Comparison of ENCODE assay signal across 8 mouse cellular contexts in the genomic region with DNA sequence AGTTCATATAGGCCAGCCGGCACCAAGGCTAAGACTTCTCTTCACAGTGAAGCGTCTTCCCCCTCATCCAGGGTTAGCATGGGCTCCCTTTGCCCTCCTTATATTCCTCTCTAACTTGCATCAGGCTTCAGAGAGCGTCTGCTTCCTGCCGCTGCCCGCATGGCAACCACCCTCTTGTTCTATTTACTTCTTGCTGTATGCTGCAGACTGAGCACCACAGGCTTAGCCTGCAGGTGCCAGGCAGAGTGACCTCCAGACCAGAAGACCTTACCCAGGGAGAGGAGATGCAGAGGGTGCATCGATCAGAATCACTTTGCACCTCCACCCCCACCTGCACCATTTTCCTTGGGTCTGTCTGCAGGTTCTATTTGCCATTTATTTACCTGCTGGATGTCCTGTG. TPM values are rescaled to one million over a fixed set of nuclear protein-coding genes. Genes with fewer than 3 reads are reported as not detected.
DNase-seq lines count a peak whose midpoint lies in the region; ATAC-seq and TF ChIP-seq lines count a peak whose summit lies in the region.

No protein-coding gene starts in this region.

- H3K4me2 ChIP-seq in embryonic facial prominence, embryonic 11.5 days (ENCODE audit: low read depth, low read length), result peak overlapping the region; percentile 90
- H3K4me2 ChIP-seq in intestine, postnatal 0 days (replicated peaks; ENCODE audit: low read depth), result peak overlapping the region; percentile 94

- H3K27me3 ChIP-seq in liver, adult 2 months (ENCODE audit: control insufficient read depth, insufficient read depth, low read length), result no peaks in the 10 kb centered on the region
- H3K27me3 ChIP-seq in embryonic facial prominence, embryonic 11.5 days (ENCODE audit: control insufficient read depth, insufficient read depth, low read length), result no peaks in the 10 kb centered on the region
- H3K27me3 ChIP-seq in intestine, postnatal 0 days (replicated peaks; ENCODE audit: control insufficient read depth, insufficient read depth, low read length), result no peaks in the 10 kb centered on the region

- no peak for TF ChIP-seq CTCF in liver, adult 2 months (IDR thresholded peaks at IDR 0.05; ENCODE audit: low read depth, low read length)
- no peak for TF ChIP-seq CTCF in intestine, postnatal 0 days (IDR thresholded peaks at IDR 0.05; ENCODE audit: low read depth)

- H3K4me1 ChIP-seq in liver, adult 2 months (ENCODE audit: control insufficient read depth, insufficient read depth, low read length), result peaks cover 25% of the 10 kb centered on the region
- H3K4me1 ChIP-seq in embryonic facial prominence, embryonic 11.5 days (ENCODE audit: control insufficient read depth, insufficient read depth, low read length), result peaks cover 7% of the 10 kb centered on the region
- peaks cover 10% of the 10 kb centered on the region for H3K4me1 ChIP-seq in intestine, postnatal 0 days (replicated peaks; ENCODE audit: control insufficient read depth, insufficient read depth, low read length)

- DNase-seq in liver, adult 2 months (ENCODE audit: extremely low read depth, low read depth, low spot score), result peak; percentile 69
- DNase-seq in liver, result no peak
- DNase-seq in embryonic facial prominence, embryonic 11.5 days (ENCODE audit: low spot score), result no peak
- DNase-seq in retina, embryonic 14.5 days (ENCODE audit: low spot score), result peak; percentile 9
- no peak for DNase-seq in frontal cortex, postnatal 10 days (ENCODE audit: low spot score in 2 of 2)
- DNase-seq in urinary bladder, postnatal 36 days (ENCODE audit: low spot score in 2 of 2), result no peak
- no peak for DNase-seq in cerebellum, adult 9-10 months

- peaks cover 18% of the 10 kb centered on the region for H3K36me3 ChIP-seq in liver, adult 2 months (ENCODE audit: control insufficient read depth, insufficient read depth, low read length)
- H3K36me3 ChIP-seq in embryonic facial prominence, embryonic 11.5 days (replicated peaks; ENCODE audit: control insufficient read depth, insufficient read depth, low read depth, low read length), result peaks cover 7% of the 10 kb centered on the region
- H3K36me3 ChIP-seq in intestine, postnatal 0 days (ENCODE audit: control insufficient read depth, insufficient read depth), result peaks cover 24% of the 10 kb centered on the region

- H3K79me2 ChIP-seq in liver, adult 2 months (ENCODE audit: control insufficient read depth, insufficient read depth, low read length), result peaks cover 22% of the 10 kb centered on the region

- peak overlapping the region; percentile 95 for H3K9ac ChIP-seq in liver, adult 2 months (ENCODE audit: low read depth, low read length)
- H3K9ac ChIP-seq in embryonic facial prominence, embryonic 11.5 days (replicated peaks; ENCODE audit: low read length), result peak overlapping the region; percentile 86
- peak overlapping the region; percentile 50 for H3K9ac ChIP-seq in intestine, postnatal 0 days (ENCODE audit: low read depth, low read length)

- peak overlapping the region; percentile 91 for H3K27ac ChIP-seq in liver, adult 2 months (replicated peaks; ENCODE audit: insufficient read depth, low read depth, low read length)
- no peak overlapping the region for H3K27ac ChIP-seq in embryonic facial prominence, embryonic 11.5 days (replicated peaks; ENCODE audit: low read depth, low read length)
- no peak overlapping the region for H3K27ac ChIP-seq in intestine, postnatal 0 days (ENCODE audit: low read depth, low read length)

- H3K9me3 ChIP-seq in embryonic facial prominence, embryonic 11.5 days (replicated peaks; ENCODE audit: control insufficient read depth, low read length), result no peaks in the 10 kb centered on the region
- no peaks in the 10 kb centered on the region for H3K9me3 ChIP-seq in intestine, postnatal 0 days (ENCODE audit: control insufficient read depth)

- WGBS in liver, adult 2 months, result 4% methylated on average over 6 of the region's 6 CpGs
- WGBS in embryonic facial prominence, embryonic 11.5 days, result 19% methylated on average over 6 of the region's 6 CpGs
- 4% methylated on average over 6 of the region's 6 CpGs for WGBS in intestine, postnatal 0 days

- TF ChIP-seq POLR2A in liver, adult 2 months (IDR thresholded peaks at IDR 0.05; ENCODE audit: extremely low read depth, insufficient read depth, low read length), result no peak

- H3K4me3 ChIP-seq in liver, adult 2 months (ENCODE audit: insufficient read depth, low read depth, low read length), result peak overlapping the region; percentile 83
- H3K4me3 ChIP-seq in embryonic facial prominence, embryonic 11.5 days (ENCODE audit: low read depth, low read length), result peak overlapping the region; percentile 90
- H3K4me3 ChIP-seq in intestine, postnatal 0 days (ENCODE audit: low read depth, low read length), result peak overlapping the region; percentile 69

- ATAC-seq in embryonic facial prominence, embryonic 11.5 days (replicated peaks; ENCODE audit: insufficient number of reproducible peaks, low FRiP score, low TSS enrichment, low read depth), result no peak
- ATAC-seq in intestine, postnatal 0 days, result no peak

RNA-seq across cellular contexts. Expression of a gene that starts 1.2 kb away (rescaled TPM):
- 253 and 456 TPM in 2 replicates for total RNA-seq in liver, adult 2 months (2014; rRNA removed)
- polyA plus RNA-seq in liver, adult 2 months (2012; rRNA removed), result 676 and 851 TPM in 2 replicates
- polyA plus RNA-seq in embryonic facial prominence, embryonic 11.5 days (2014; fragmentation: Nextera tagmentation; extraction: Ambion mirVana), result 21.8 and 22.2 TPM in 2 replicates
- 6.5 and 7.9 TPM in 2 replicates for polyA plus RNA-seq in intestine, postnatal 0 days (2015; fragmentation: Nextera tagmentation; extraction: Ambion mirVana)

RNA-seq across cellular contexts. Expression of a gene that starts 55.0 kb away (rescaled TPM):
- total RNA-seq in liver, adult 2 months (2014; rRNA removed), result not detected in 2 replicates
- not detected in 2 replicates for polyA plus RNA-seq in liver, adult 2 months (2012; rRNA removed)
- 0.48 TPM in 1 of 2 replicates, not detected in the other for polyA plus RNA-seq in embryonic facial prominence, embryonic 11.5 days (2014; fragmentation: Nextera tagmentation; extraction: Ambion mirVana)
- polyA plus RNA-seq in intestine, postnatal 0 days (2015; fragmentation: Nextera tagmentation; extraction: Ambion mirVana), result not detected in 2 replicates

Comparison
In these comparisons a context has a peak if more than half of its experiments do, and no peak if none do; other contexts are left out.
1. DNase-seq: peak in liver, adult 2 months (single experiment) and retina, embryonic 14.5 days (single experiment); none in liver (single experiment), embryonic facial prominence, embryonic 11.5 days (single experiment), frontal cortex, postnatal 10 days (0 of 2), urinary bladder, postnatal 36 days (0 of 2) and cerebellum, adult 9-10 months (single experiment).
2. RNA of a gene that starts 1.2 kb away (polyA plus RNA-seq): 676 to 851 TPM in liver, adult 2 months; 21.8 to 22.2 TPM in embryonic facial prominence, embryonic 11.5 days and 6.5 to 7.9 TPM in intestine, postnatal 0 days; every median in the first group is over 10 times any median in the second.
3. Peak in every context shown above with its lines, with median percentiles within 50 percentile points of each other: H3K4me3 ChIP-seq and H3K9ac ChIP-seq.